Mouse (Mus musculus) T-cell, adult 2 months (primary cell): ENCODE data around the gene Dnm2.
A peak's percentile ranks its signal among the peaks of the same experiment; 100 is the strongest.
"Not testable (repeated sequence)": the region's sequence is repeated elsewhere in the genome, so short reads cannot be mapped to it uniquely, and the experiment has no call there.

Experiments
- DNase-seq: peaks from one replicate; pipeline ENCODE4 v3.0.0; 2022; ENCODE audit warnings: low spot score

The Dnm2 gene

GRCm38 (mm10) chr9:21456246-21456929, 31.7 kb downstream of the Dnm2 start:
- no peak for DNase-seq

GRCm38 (mm10) chr9:21456930-21457634, 32.4 kb downstream of the Dnm2 start:
- no peak for DNase-seq

DNA sequence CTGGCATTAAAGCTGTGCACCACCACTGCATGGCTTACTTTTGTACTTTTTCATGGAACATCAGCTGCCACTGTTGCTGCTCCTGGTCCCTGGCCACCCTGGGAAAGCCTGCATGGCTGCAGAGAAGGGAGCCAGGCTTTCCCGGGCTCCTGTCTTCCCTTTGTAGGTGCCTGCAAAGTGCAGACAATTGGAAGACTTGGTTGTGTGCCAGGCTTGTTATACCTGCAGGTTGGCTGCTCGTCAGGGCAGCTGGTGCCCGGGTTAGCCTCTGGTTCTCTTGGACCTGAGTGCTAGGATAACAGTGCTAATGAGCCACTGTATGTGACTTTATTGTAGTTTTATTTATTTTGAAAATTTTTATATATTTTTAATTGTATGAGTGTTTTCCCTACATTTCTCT, 34.1 kb downstream of the Dnm2 start:
- no peak for DNase-seq

DNA sequence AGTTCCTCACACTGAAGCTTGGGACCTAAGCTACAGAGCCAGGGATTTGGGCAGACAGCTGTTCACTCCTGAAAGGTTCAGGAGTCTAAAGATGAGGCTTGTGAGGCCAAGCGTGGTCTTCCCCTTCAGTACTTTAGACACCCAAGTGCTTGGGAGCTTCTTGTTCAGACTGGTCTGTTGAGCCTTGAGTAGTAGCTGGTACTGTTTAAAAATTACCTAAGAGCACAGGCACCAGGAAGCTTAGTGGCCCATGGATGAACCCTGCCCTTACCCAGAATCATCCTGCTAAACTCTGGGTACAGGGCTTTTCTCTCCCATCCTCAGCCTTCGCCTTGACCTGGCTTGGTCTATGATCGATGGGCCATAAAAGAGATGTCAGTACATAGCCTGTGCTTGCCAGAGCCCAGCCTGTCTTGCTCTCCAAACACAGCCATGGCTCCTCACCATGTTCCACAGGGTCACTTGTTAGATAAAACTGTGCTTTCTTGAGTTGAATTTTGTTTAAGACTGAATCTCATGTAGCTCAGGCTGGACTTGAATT, 35.8 kb downstream of the Dnm2 start:
- no peak for DNase-seq

DNA sequence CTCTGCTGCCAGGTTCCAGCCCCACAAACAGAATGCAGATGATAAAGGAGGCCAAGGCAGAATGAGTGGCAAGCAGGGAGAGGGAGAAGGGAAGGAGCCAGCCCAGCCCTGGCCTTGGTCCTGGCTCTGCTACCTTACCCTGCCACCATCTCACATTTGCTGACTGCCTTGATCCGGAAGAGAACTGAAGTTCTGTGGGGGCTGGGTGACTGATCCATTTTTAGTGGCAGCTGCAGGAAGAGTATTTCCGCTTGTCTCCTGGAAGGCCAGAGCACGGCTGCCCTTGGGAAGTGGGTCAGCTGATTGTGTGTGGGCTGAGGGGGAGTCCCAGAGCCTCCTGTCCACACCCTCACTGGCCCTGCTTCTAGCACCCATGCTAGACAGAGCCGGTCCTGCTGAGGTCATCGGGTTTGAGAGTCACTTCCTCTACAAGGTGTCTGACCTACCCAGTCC, 38.5 kb downstream of the Dnm2 start:
- DNase-seq: no peak

DNA sequence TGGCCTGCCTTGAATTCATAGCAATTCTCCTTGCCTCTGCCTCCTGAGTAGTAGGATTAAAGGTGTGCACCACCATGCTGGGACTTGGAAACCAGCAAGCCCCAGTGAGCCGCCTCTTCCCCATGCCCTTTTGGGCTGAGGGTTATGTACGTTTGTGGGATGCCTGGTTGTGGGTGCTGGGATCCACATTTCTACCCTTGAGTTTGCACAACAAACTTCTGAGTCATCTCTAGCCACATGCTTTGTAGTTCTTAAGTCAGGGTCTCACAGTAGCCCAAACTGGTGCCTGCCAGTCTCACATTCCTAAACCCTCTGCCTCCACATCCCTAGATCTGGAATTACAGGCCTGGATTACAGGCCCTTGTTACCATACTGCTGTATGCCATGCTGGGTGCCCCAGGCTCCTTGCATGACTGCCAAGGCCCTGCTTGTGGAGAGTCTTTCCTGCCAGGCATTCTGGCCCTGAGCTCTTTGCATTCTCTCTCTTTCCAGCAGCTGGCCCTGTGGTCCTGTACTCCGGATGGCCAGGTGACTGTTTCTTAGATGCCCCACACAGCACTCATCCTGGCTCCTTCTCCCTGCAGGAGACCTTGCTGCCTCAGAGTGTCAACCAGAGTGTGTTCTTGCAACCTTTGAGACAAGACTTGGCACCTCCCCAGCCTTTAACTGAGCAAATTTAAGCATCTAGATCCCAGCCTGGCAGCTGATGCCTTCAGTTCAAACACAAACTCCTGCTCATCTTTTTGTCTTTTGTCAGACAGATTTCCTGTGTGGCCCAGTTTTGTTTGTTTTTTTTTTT, 39.3 kb downstream of the Dnm2 start:
- DNase-seq: no peak

DNA sequence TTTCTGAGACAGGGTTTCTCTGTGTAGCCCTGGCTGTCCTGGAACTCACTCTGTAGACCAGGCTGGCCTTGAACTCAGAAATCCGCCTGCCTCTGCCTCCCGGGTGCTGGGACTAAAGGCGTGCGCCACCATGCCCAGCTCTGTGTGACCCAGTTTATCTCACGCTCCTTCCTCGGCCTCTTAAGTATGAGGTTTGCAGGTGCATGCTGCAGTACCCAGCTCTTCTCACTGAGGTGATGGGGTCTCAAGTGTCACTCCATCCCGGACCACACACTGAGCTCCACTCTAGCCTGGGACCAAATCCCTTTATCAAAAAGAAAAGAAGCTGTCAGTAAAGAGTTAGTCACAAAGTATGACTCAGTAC, 39.8 kb downstream of the Dnm2 start:
- DNase-seq: not testable (repeated sequence)

DNA sequence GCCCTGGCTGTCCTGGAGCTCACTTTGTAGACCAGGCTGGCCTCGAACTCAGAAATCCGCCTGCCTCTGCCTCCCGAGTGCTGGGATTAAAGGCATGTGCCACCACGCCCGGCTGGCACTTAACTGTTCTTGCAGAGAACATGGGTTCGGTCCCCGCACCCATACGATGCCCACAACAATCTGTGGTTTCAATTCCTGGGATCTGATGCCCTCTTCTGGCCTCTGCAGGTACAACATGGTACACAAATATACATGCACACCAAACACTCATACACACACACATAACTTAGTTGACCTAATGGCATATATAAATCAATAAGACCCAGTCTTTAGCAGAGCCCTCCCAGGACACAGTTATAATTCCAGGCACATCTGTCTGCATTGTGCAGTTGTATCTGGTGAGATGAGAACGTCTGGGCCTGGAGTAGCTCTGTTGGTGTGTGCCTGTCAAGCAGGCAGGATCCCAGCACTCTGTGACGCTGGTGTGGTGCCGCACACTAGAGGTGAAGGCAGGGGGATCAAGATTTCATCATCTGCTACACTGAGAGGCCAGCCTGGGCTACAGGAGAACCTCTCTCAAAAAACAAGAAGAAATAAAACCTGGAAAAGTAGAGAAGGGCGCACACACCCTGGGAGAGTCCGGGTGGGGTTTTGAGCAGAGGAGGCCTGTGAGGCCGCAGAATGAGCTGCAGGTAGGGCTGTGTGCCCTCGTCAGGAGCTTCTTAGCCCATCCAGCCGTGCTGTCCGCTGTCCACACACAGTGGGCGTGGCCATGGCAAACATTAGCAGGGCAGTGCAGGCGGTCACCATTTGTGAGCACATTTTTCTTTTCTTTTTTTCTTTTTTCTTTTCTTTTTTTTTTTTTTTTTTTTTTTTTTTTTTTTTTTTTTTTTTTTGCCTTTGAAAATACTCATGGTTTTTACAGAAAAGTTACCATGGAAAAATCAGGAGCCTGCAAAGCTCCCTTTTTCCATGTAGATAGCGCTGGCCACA, 44.6 kb downstream of the Dnm2 start:
- peak; percentile 70 for DNase-seq

DNA sequence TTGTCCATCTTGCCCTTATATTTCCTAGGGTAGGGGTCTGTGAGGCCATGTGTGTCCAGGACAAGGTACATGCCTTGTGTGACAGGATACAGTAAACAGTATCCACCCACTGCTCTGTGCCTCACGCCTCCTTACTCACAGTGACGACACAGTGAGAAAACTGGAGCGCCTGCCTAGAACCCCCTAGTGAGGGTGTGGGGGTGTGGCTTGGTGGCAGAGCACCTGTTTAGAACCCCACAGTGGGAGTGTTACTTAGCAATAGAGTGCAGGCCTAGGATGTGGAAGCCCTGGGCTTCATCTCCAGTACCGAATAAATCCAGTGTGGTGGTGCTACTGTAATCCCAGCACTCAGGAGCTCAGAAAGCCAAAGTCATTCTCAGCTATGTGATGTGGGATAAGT, 48.2 kb downstream of the Dnm2 start:
- DNase-seq: no peak

DNA sequence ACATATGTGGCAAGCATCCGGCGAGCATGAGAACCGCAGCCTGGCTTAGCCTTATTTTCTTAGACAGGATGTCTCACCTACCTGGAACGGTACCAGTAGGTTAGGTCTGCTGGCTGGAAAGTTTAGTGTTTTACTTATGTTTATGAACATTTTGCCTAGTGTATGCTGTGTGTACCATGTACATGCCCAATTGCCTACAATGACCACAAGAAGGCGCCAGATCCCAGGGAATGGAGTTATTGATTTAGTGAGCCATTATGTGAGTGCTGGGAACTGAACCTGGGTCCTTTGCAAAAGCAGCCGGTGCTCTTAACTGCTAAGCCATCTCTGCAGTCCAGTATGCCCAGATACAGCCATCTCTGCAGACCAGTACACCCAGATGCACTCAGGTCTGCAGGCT, 53.0 kb downstream of the Dnm2 start:
- DNase-seq: no peak

- DNase-seq: no peak
Observed at GRCm38 (mm10) chr9:21484065-21484464, 59.4 kb downstream of the Dnm2 start.

- DNase-seq: not testable (repeated sequence)
Observed at GRCm38 (mm10) chr9:21488246-21488645, 63.5 kb downstream of the Dnm2 start.

GRCm38 (mm10) chr9:21490696-21491095, 66.0 kb downstream of the Dnm2 start:
- DNase-seq: no peak

DNA sequence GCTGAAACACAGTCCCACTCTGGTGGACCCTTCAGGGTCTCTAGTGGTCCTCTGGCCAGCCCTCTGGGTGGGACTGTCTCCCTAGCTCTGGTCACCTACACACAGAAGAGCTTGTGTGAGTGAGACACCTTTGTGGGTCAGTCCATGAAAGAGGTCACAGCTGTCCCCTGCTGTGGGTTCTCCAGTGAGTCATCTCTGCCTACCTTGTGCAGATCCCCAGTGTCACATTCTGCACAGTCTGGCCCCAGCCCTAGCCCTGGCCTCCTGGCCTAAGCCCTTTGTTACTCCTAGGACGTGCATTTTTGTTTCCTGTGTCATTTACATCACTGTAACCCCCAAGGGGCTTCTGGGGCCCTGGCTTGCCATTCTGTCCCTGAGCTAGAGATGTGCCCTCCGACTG, 69.2 kb downstream of the Dnm2 start:
- DNase-seq: no peak

DNA sequence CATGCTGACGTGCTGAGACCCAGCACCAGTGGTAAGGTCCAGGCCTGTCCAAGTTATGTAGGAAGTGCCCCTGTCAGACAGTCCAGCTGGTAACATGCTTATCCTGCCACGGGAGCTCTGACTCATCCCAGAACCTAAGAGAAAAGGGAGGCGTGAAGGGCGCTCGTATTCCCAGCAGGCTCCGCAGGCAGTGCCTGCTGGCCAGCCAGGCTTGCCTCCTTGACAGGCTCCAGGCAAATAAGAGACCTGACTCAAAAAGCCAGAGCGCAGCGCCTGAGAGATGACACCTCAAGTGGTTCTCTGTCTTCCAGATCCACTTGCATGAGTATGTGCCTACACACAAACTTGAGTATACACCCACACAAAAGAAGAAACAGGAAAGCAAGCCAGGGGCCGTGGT, 70.0 kb downstream of the Dnm2 start:
- no peak for DNase-seq

DNA sequence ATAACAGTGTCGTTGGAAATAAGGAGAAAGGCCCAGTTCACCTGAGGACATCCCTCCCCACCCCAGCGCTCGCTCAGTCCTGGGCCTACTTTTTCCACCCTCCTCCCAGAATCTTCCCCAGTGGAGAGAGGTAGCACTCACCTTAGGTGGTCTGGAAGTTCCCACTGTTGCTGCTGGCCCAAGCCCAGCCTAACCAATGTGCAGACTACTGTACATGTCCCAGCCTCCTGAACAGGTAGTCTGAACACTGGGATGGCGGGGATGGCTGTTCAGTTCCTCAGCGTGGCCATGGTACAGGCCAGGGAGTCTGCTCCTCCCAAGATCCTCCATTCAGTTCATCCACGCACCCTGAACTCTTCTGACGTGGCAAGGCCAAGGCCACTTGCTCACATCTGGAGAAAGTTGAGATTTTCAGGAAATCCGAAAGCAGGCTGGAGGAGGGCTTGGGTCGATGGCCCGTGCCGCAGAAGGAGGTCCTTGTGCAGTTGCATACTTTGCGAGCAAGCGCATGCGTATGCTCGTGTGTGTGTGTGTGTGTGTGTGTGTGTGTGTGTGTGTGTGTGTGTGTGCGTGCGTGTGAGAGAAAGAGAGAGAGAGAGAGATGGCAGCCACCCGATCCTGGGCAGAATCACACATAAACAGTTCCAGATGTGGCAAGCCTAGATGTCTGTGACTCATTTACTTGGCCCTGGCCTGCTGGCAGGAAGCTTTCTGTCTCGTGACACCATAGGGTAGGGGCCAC, 71.8 kb downstream of the Dnm2 start:
- no peak for DNase-seq

GRCm38 (mm10) chr9:21497050-21497542, 72.4 kb downstream of the Dnm2 start:
- no peak for DNase-seq

GRCm38 (mm10) chr9:21497664-21498063, 73.0 kb downstream of the Dnm2 start:
- DNase-seq: no peak

DNA sequence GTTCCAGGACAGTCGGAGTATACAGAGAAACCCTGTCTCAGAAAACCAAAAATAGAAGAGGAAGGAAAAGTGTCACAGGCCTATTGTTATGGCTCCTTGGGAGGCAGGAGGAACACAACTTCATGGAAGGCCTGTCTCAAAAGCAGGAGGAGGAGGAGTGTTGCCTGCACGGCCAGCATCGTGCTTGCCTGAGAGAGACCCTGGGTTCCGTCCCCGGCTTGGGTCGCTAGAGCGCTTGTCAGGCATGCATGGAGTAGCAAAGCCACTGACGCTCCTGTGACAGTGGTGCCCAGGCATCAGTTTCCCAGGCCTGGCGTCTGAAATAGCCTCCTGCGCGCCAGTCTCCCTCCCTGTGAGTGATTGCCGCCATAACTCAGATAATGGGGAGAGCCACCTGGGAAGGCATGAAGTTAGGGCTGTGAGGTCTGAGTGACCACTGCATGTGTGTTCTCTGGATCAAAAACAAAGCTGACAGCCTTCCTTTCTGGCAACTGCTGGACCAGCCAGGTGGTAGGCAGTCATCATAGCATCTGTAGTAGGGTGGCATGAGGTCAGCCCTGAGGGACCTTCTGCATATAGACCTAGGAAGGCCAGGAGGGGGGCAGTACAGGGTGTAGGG, 73.7 kb downstream of the Dnm2 start:
- DNase-seq: no peak

DNA sequence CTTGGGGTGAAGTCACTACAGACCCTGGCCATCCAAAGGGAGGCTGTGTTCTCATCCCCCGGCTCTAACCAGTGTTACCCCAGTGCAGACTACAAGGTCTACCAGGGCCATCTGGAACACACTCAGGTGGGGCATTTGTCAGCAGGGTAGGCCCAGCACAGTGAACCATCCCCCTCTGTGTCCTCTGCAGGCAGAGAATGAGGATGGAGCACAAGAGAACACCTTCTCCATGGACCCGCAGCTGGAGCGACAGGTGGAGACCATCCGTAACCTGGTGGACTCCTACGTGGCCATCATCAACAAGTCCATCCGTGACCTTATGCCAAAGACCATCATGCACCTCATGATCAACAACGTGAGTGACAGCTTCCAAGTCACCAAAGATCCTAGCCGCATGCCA, 78.6 kb downstream of the Dnm2 start:
- no peak for DNase-seq
